Mouse (Mus musculus): ENCODE measurements around the gene Mrs2. TPM values are rescaled to one million over a fixed set of nuclear protein-coding genes. Genes with fewer than 3 reads are reported as not detected.

Gene Mrs2
- polyA plus RNA-seq, 1 experiment from 2014 or later, result 21.1 TPM

DNA sequence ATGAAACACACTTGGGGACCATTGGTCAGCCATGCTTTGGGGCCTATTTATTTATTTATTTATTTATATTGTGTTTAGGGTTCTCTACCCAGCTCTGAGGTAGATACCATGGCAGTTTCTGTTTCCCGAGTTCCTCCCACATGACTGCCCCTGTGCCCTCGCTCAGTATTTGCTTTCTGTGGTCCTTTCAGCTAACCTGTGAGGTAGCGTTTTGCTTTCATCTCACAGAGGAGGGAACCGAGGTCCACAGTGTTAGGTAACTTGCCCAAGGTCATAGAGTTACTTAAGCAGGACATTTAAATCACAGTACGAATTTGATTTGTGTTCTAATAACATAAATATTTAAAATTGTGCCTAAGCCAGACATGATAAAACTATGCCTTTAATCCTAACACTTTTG is 73.0 kb downstream of the Mrs2 start:
- H3K4me1 ChIP-seq (ENCODE audit: control insufficient read depth, insufficient read depth, low read length), result no peaks in the 10 kb centered on the region; the same call in 1 of the 2 replicates
- ATAC-seq (replicated peaks; ENCODE audit: insufficient number of reproducible peaks, low FRiP score, low TSS enrichment), result no peak
- H3K4me3 ChIP-seq (ENCODE audit: low read depth, low read length), result no peak overlapping the region
- H3K36me3 ChIP-seq (ENCODE audit: control insufficient read depth, insufficient read depth, low read length), result no peaks in the 10 kb centered on the region
- no peak overlapping the region for H3K4me2 ChIP-seq
- H3K9ac ChIP-seq (ENCODE audit: low read depth, low read length), result no peak overlapping the region
- no peaks in the 10 kb centered on the region for H3K27me3 ChIP-seq (ENCODE audit: control insufficient read depth, insufficient read depth, low read length)
- 68% methylated on average over 5 of the region's 5 CpGs for WGBS (ENCODE audit: insufficient replicate concordance)
- H3K27ac ChIP-seq (ENCODE audit: low read depth, low read length), result no peak overlapping the region
- H3K9me3 ChIP-seq (replicated peaks; ENCODE audit: control insufficient read depth, low read length), result no peaks in the 10 kb centered on the region

GRCm38 (mm10) chr13:24945567-24945966 is 74.6 kb downstream of the Mrs2 start:
- Histone ChIP-seq H3K36me3 (ENCODE audit: control insufficient read depth, insufficient read depth, low read length) (no peaks in the 10 kb centered on the region), H3K9me3 (replicated peaks; ENCODE audit: control insufficient read depth, low read length) (no peaks in the 10 kb centered on the region), H3K4me1 (ENCODE audit: control insufficient read depth, insufficient read depth, low read length) (no peaks in the 10 kb centered on the region), H3K4me3 (ENCODE audit: low read depth, low read length) (no peak overlapping the region), H3K4me2 (no peak overlapping the region), H3K27ac (ENCODE audit: low read depth, low read length) (no peak overlapping the region), H3K27me3 (ENCODE audit: control insufficient read depth, insufficient read depth, low read length) (no peaks in the 10 kb centered on the region), H3K9ac (ENCODE audit: low read depth, low read length) (no peak overlapping the region)
- ATAC-seq (replicated peaks; ENCODE audit: insufficient number of reproducible peaks, low FRiP score, low TSS enrichment), result no peak
- 31% methylated on average over 4 of the region's 4 CpGs for WGBS (ENCODE audit: insufficient replicate concordance)

- H3K9me3 ChIP-seq (replicated peaks; ENCODE audit: control insufficient read depth, low read length), result no peaks in the 10 kb centered on the region
- 67% methylated on average over 8 of the region's 8 CpGs for WGBS (ENCODE audit: insufficient replicate concordance)
- ATAC-seq (replicated peaks; ENCODE audit: insufficient number of reproducible peaks, low FRiP score, low TSS enrichment), result no peak
- no peaks in the 10 kb centered on the region for H3K36me3 ChIP-seq (ENCODE audit: control insufficient read depth, insufficient read depth, low read length)
- no peak overlapping the region for H3K4me3 ChIP-seq (ENCODE audit: low read depth, low read length)
- no peaks in the 10 kb centered on the region for H3K4me1 ChIP-seq (ENCODE audit: control insufficient read depth, insufficient read depth, low read length)
- no peaks in the 10 kb centered on the region for H3K27me3 ChIP-seq (ENCODE audit: control insufficient read depth, insufficient read depth, low read length)
- no peak overlapping the region for H3K9ac ChIP-seq (ENCODE audit: low read depth, low read length)
- H3K27ac ChIP-seq (ENCODE audit: low read depth, low read length), result no peak overlapping the region
- no peak overlapping the region for H3K4me2 ChIP-seq
These were observed 76.9 kb downstream of the Mrs2 start for GRCm38 (mm10) chr13:24943303-24943702.

GRCm38 (mm10) chr13:24942512-24943282 is 77.5 kb downstream of the Mrs2 start, which contains the start of gene Gpld1:
Gene Gpld1 (plus strand): TSS chr13:24943152.
- no peak within 1 kb of the TSS for H3K9ac ChIP-seq (ENCODE audit: low read depth, low read length)
- no peak within 1 kb of the TSS for H3K4me3 ChIP-seq (ENCODE audit: low read depth, low read length)
- H3K27me3 ChIP-seq (ENCODE audit: control insufficient read depth, insufficient read depth, low read length), result no peaks in the 10 kb centered on the region
- H3K4me1 ChIP-seq (ENCODE audit: control insufficient read depth, insufficient read depth, low read length), result no peaks in the 10 kb centered on the region
- H3K27ac ChIP-seq (ENCODE audit: low read depth, low read length), result no peak within 1 kb of the TSS
- 68% methylated on average over 17 of the region's 17 CpGs for WGBS (ENCODE audit: insufficient replicate concordance)
- H3K4me2 ChIP-seq, result no peak within 1 kb of the TSS
- no peaks in the 10 kb centered on the region for H3K36me3 ChIP-seq (ENCODE audit: control insufficient read depth, insufficient read depth, low read length)
- H3K9me3 ChIP-seq (replicated peaks; ENCODE audit: control insufficient read depth, low read length), result no peaks in the 10 kb centered on the region
- no peak for ATAC-seq (replicated peaks; ENCODE audit: insufficient number of reproducible peaks, low FRiP score, low TSS enrichment)

- no peaks in the 10 kb centered on the region for H3K36me3 ChIP-seq (ENCODE audit: control insufficient read depth, insufficient read depth, low read length)
- no peak overlapping the region for H3K4me2 ChIP-seq
- H3K9me3 ChIP-seq (replicated peaks; ENCODE audit: control insufficient read depth, low read length), result no peaks in the 10 kb centered on the region
- H3K27me3 ChIP-seq (ENCODE audit: control insufficient read depth, insufficient read depth, low read length), result no peaks in the 10 kb centered on the region
- no peak overlapping the region for H3K9ac ChIP-seq (ENCODE audit: low read depth, low read length)
- H3K27ac ChIP-seq (ENCODE audit: low read depth, low read length), result no peak overlapping the region
- no peak overlapping the region for H3K4me3 ChIP-seq (ENCODE audit: low read depth, low read length)
- H3K4me1 ChIP-seq (ENCODE audit: control insufficient read depth, insufficient read depth, low read length), result no peaks in the 10 kb centered on the region; the same call in 1 of the 2 replicates
- WGBS (ENCODE audit: insufficient replicate concordance), result 76% methylated on average over 9 of the region's 9 CpGs
- no peak for ATAC-seq (replicated peaks; ENCODE audit: insufficient number of reproducible peaks, low FRiP score, low TSS enrichment)
These were observed 80.7 kb downstream of the Mrs2 start for GRCm38 (mm10) chr13:24939472-24939871.

- Histone ChIP-seq H3K4me3 (ENCODE audit: low read depth, low read length) (no peak overlapping the region), H3K9me3 (replicated peaks; ENCODE audit: control insufficient read depth, low read length) (no peaks in the 10 kb centered on the region), H3K36me3 (ENCODE audit: control insufficient read depth, insufficient read depth, low read length) (no peaks in the 10 kb centered on the region), H3K4me2 (no peak overlapping the region), H3K27ac (ENCODE audit: low read depth, low read length) (no peak overlapping the region), H3K9ac (ENCODE audit: low read depth, low read length) (no peak overlapping the region), H3K27me3 (ENCODE audit: control insufficient read depth, insufficient read depth, low read length) (no peaks in the 10 kb centered on the region), H3K4me1 (ENCODE audit: control insufficient read depth, insufficient read depth, low read length) (no peaks in the 10 kb centered on the region; the same call in 1 of the 2 replicates)
- WGBS (ENCODE audit: insufficient replicate concordance), result 17% methylated on average over 9 of the region's 9 CpGs
- no peak for ATAC-seq (replicated peaks; ENCODE audit: insufficient number of reproducible peaks, low FRiP score, low TSS enrichment)
These were observed 81.5 kb downstream of the Mrs2 start for GRCm38 (mm10) chr13:24938683-24939082.

DNA sequence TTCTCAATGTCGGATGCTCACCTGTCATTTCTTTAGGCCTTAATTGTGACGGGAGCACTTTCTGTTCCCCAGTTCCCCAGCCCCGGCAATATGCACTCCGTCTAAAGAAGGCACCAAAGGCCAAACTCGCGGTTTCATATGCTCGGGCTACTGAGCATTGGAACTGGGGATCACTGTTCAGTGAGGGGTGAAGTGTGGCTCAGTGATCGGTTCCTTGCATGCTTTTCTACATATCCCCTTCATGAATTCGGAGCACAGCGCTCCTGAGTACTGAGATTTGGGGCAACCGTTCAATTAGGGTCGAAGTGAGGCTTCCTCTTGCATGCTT is 82.4 kb downstream of the Mrs2 start:
- ATAC-seq (replicated peaks; ENCODE audit: insufficient number of reproducible peaks, low FRiP score, low TSS enrichment), result 0 out of 2 replicates have a peak, but pooled peaks have one; percentile 3
- H3K4me1 ChIP-seq (ENCODE audit: control insufficient read depth, insufficient read depth, low read length), result no peaks in the 10 kb centered on the region; the same call in 1 of the 2 replicates
- no peaks in the 10 kb centered on the region for H3K36me3 ChIP-seq (ENCODE audit: control insufficient read depth, insufficient read depth, low read length)
- H3K4me2 ChIP-seq, result peak overlapping the region; percentile 83
- H3K9ac ChIP-seq (ENCODE audit: low read depth, low read length), result peak overlapping the region; percentile 93
- WGBS (ENCODE audit: insufficient replicate concordance), result 18% methylated on average over 12 of the region's 12 CpGs
- H3K27ac ChIP-seq (ENCODE audit: low read depth, low read length), result no peak overlapping the region
- H3K27me3 ChIP-seq (ENCODE audit: control insufficient read depth, insufficient read depth, low read length), result no peaks in the 10 kb centered on the region
- H3K9me3 ChIP-seq (replicated peaks; ENCODE audit: control insufficient read depth, low read length), result no peaks in the 10 kb centered on the region
- H3K4me3 ChIP-seq (ENCODE audit: low read depth, low read length), result peak overlapping the region; percentile 89

Data from heart, embryonic 11.5 days (tissue).